Mouse (Mus musculus) induced T-regulatory cell, adult 2 months (primary cell): Measurements from ENCODE around the gene Sin3b.

ENCODE experiments used
- DNase-seq: peaks from one replicate; pipeline ENCODE4 v3.0.0-alpha.2; 2012; ENCODE audit warnings: low read depth

The Sin3b gene

DNA sequence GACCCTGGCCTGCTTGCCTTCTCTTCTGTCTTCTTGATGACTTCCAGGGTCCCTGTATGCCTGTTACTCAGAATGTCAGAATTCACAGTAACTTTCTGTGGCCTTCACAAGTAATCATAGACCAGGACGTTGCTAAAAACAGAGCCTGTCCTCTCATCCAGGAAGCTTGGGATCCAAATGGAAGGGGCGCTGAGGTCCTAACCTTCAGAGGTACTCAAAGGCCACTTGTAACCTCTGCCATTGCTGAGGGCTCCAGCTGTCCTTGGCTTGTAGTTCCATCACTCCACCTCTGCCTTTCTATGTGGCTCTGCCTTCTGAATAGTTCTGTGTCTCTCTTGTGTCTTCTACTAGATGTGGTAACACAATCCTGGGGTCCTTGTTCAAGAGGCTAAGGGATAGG lies 30.7 kb downstream of the Sin3b start:
- no peak for DNase-seq

DNA sequence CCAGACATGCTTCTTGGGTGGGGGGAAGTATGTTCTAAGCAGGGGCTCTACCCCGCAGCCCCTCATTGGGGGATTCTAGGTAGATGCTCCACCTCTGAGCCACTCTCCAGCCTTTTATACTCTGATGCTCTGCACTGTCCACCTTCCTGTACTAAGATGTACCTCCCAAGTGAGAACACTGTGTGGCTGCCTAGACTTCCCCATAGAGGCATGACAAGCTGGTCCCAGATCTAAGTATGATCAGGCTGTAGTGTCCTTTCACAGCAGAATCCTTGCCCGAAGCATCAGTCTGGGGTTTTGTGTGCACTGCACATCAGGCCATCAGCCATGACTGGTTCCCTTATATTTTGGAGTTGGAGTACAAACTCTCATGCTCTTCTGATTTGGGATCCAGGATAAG lies 32.9 kb downstream of the Sin3b start:
- no peak for DNase-seq

DNA sequence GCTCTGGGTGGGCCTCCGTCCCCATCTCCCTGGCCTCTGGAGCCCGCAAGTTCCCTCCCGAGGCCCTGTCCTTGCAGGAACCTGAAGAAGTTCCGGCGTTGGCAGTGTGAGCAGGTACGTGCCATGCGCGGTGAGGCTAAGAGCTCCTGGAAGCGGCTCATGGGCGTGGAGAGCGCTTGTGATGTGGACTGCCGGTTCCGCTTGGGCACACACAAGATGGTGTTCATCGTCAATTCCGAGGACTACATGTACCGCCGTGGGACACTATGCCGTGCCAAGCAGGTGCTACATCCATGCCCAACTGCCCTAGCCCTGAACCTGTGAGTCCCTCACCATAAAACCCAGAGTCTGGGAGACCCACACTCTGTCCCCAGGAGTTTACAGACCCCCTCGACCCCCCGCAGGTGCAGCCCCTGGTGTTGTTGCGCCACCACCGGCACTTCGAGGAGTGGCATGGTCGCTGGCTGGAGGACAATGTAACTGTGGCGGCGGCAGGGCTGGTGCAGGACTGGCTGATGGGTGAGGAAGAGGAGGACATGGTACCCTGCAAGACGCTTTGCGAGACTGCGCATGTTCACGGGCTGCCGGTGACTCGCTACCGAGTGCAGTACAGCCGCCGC lies 33.8 kb downstream of the Sin3b start:
- DNase-seq = no peak

DNA sequence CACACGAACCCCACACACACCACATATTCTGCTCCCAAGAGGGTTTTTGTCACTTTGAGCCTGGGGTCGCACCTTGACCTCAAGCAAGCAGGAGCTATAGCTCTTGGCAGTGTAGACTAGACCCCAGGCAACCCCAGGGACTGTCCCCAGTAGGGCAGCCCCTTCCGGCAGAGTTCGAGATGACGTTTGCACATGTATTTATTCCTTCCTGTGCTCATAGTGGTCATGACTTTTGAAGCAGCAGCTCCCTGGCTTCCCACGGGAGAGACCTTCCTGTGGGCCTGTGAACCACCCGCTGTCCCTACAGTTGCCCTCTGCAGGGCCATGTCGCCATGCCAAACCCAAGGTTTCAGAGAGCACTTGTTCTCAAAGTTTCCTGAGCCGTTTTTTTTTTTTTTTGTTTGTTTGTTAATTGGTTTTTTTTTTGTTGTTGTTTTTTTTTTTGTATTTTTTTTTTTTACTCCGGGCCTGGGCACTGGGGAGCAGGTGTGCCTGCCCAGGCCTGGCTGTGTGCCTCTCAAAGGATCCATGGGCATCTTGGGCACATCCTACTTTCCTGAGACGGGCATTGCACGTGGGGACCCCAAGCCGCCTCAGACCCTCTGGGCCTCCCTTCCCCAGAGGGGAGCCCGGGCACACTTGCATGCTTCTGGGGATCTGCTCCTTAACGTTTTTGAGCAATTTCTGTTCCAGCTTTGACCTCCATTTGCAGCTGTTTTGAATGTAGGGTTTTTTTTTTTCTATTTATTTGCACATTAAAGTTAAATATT lies 34.5 kb downstream of the Sin3b start:
- DNase-seq = no peak

DNA sequence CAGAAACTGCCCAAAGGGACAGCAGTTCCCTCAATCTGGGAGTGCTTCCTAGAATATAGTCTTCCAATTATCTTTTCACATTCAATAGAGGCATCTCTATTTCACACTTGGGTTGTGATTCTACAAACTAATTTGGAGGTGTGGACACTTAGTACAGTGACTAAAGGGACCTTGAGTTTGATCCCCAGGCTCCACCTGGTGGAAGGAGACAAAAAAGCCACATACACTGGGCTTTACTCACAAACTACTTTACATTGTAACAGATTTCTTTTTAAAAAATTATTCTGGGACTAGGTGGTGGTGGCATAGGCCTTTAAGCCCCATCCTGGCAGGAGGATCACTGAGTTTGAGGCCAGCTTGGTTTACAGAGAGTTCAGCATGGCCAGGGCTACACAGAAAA lies 35.2 kb downstream of the Sin3b start:
- no peak for DNase-seq

DNA sequence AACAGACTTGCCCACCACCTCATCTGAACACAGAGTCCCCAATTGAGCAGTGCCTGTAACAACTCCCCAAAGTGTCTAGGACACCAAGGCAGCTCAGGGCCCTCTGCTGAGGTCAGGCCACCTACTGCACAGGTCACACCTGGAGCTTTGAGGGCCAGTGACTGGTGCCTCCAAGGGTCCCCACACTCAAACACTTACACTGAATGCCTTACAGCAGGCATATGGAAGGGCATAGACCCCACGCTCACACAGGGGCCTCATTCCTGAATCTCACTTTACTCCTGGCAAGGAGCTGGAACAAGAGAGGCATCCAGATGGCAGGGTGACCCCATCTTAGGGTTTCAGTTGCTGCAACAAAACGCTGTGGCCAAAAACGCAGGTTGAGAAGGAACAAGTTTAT lies 37.1 kb downstream of the Sin3b start:
- DNase-seq = no peak

DNA sequence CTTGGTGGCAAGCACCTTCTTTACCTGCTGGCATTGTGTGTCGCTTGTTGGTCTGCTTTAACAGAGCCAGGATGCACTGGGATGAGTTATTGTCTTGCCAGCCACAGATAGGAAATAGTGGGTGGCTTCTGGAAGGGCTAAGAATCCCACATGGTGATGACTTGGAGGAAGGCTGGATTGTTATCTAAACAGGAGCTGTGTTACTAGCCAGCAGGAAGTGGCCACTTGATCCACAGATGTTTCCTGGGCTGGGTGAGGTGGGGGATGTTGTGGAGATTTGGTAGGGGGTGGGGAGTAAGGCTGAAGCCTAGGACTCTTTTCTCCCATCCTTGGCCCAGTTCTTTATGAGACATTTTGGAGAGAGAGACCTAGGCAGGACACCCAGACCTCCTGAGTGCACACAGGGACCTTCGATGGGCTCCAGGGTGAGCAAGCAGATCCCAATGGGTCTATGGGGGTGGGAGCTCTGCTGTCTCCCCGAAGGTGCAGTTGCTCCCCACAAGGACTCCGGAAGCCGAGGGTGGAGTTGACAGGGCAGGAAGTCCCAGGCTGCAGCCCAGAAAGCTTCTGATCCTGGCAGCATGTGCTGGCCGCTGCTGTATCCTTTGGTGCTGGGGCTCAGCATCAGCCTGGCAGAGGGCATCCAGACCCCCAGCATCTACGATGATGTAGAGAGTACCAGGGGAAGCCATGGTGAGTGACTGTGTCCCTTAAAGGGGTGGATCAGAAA lies 38.4 kb downstream of the Sin3b start, which contains the start of gene F2rl3:
Gene F2rl3, plus strand, starts transcription at position 559 of the 730 bp plus-strand sequence.
- peak; percentile 69 for DNase-seq

DNA sequence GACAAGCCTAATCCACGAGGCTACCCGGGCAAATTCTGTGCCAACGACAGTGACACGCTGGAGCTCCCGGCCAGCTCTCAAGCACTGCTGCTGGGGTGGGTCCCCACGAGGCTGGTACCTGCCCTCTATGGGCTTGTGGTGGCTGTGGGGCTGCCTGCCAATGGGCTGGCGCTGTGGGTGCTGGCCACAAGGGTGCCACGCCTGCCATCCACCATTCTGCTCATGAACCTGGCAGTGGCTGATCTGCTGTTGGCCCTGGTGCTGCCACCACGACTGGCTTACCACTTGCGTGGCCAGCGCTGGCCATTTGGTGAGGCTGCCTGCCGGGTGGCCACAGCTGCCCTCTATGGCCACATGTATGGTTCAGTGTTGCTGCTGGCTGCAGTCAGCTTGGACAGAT lies 39.2 kb downstream of the Sin3b start:
- peak; percentile 40 for DNase-seq

DNA sequence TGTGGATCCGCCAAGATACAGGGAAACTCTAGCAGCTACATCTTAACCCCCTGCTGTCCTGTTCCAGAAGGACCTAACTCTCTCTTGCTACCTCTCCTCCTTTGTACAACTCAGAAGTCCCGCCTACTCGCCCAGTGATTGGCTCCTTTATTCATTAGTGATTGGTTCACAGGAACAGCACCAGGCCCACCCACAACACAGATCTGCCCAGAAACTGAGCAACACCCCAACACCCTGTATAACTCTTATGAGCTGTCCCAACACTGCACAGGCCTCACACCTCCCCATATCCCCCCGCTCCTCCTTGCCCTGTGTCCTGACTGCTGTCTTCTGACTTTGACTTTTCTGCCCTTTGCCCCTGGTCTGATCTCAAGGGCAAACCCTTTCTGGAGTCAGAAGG lies 42.6 kb downstream of the Sin3b start:
- DNase-seq = peak; percentile 27

DNA sequence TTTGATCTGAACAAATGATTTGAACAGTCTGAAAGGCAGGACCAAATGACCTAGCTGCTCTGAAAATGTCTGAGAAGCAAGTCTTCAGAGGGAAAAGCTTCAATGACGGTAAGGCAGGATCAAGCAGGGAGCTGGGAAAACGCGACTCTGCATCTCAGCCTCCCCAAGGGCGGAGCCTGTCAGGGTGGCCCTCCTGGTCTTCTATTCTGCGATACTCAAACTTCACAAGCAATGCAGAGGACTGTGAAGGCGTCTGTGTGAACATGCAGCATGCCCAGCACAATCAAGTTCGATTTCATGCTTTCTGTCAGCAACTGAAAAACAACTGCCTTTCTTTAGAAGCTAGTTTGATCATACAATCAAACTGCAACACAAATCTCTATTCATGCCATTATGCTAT lies 43.7 kb downstream of the Sin3b start:
- no peak for DNase-seq

DNA sequence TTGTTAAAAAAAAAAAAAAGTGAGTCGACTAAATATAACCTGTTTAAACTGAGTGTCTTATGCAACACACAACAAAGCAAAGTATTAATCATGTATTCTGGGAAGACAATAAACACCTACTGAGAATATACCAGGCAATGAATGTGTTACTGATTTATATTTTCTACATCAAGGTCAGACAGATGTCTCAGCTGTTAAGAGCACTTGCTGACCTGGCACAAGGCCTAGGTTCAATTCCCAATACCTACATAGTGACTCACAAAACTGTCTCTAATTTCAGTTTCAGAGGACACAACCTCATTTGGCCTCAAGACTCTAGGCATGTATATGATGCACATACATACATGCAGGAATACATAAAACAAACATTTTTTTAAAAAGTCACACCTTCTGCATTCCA lies 54.7 kb downstream of the Sin3b start:
- no peak for DNase-seq

DNA sequence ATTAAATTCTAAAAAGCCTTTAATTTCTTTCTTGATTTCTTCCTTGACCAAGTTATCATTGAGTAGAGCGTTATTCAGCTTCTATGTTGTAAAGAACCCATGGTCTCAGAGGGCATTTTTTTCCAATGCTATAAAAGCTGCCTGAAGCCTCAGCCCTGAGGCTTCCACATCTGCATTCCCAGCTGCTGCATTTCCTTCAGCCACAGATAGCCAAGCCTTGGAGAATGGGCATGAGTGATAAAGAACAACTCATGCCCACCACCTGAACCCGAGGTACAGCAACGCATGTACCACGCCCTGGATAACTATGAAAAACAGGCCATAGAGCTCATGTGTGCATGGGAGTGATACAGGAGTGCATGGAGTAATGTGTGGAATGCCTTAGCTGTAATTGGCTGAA lies 57.6 kb downstream of the Sin3b start:
- no peak for DNase-seq

DNA sequence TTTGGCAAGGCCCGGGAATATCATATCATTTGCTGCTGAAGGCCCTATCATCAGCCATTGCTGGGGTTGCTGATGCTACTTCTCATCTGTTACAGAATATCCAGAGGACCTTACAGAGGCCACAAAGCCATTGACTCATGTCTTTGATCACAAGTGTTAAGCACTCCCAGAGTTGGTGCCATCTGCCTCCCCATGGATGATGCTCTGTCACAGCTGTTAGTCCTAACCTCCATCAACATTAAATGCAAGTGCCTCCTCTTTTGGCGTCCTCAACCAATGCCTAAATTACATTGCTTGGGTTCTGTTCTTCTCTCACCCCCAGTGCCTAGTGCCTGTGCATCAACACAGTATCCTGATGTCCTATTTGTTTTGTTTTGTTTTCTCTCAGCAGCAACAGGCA lies 78.5 kb downstream of the Sin3b start:
- no peak for DNase-seq
